Mouse (Mus musculus): ENCODE data around the gene Tmed9. TPM values are rescaled to one million over a fixed set of nuclear protein-coding genes. Genes with fewer than 3 reads are reported as not detected.

The Tmed9 gene
- polyA plus RNA-seq (2014; fragmentation: Illumina TruSeq; extraction: RNeasy Lipid Tissue Mini Kit (QIAGEN cat#74804)) = 84.6 TPM

GRCm38 (mm10) chr13:55573432-55573831 is at the start of gene Tmed9:
Gene Tmed9, plus strand, starts transcription at chr13:55573732.

GRCm38 (mm10) chr13:55529198-55529915 is 44.2 kb upstream of the Tmed9 start, which contains the start of gene Dok3:
Gene Dok3, minus strand, starts transcription at chr13:55529296.

GRCm38 (mm10) chr13:55536194-55537175 is 37.0 kb upstream of the Tmed9 start, which contains the start of gene Ddx41:
Gene Ddx41, minus strand, starts transcription at chr13:55536658.

GRCm38 (mm10) chr13:55571027-55571751 is 2.3 kb upstream of the Tmed9 start, which contains the start of gene Fam193b:
Gene Fam193b, minus strand, starts transcription at chr13:55571120.

GRCm38 (mm10) chr13:55599566-55600540 is 26.3 kb downstream of the Tmed9 start, which contains the start of gene B4galt7:
Gene B4galt7, plus strand, starts transcription at chr13:55599896.

GRCm38 (mm10) chr13:55622649-55623541 is 49.4 kb downstream of the Tmed9 start, which contains the start of gene Caml:
Gene Caml, plus strand, starts transcription at chr13:55623005.

GRCm38 (mm10) chr13:55634639-55635127 is 61.2 kb downstream of the Tmed9 start, which contains the start of gene Ddx46:
Gene Ddx46, plus strand, starts transcription at chr13:55635027.

Other genes with a start within 250 kb of the Tmed9 start
- 0.68 TPM for gene Mxd3, start 243.9 kb upstream of the Tmed9 start, polyA plus RNA-seq (2014; fragmentation: Illumina TruSeq; extraction: RNeasy Lipid Tissue Mini Kit (QIAGEN cat#74804))
- 34.2 TPM for gene Lman2, start 210.9 kb upstream of the Tmed9 start, polyA plus RNA-seq (2014; fragmentation: Illumina TruSeq; extraction: RNeasy Lipid Tissue Mini Kit (QIAGEN cat#74804))
- gene Rgs14, start 204.0 kb upstream of the Tmed9 start, polyA plus RNA-seq (2014; fragmentation: Illumina TruSeq; extraction: RNeasy Lipid Tissue Mini Kit (QIAGEN cat#74804)) = not detected
- not detected for gene Slc34a1, start 175.5 kb upstream of the Tmed9 start, polyA plus RNA-seq (2014; fragmentation: Illumina TruSeq; extraction: RNeasy Lipid Tissue Mini Kit (QIAGEN cat#74804))
- gene Pfn3, start 158.5 kb upstream of the Tmed9 start, polyA plus RNA-seq (2014; fragmentation: Illumina TruSeq; extraction: RNeasy Lipid Tissue Mini Kit (QIAGEN cat#74804)) = not detected
- gene F12, start 146.9 kb upstream of the Tmed9 start, polyA plus RNA-seq (2014; fragmentation: Illumina TruSeq; extraction: RNeasy Lipid Tissue Mini Kit (QIAGEN cat#74804)) = not detected
- gene Grk6, start 128.7 kb upstream of the Tmed9 start, polyA plus RNA-seq (2014; fragmentation: Illumina TruSeq; extraction: RNeasy Lipid Tissue Mini Kit (QIAGEN cat#74804)) = 4.1 TPM
- gene Prr7, start 109.5 kb upstream of the Tmed9 start, polyA plus RNA-seq (2014; fragmentation: Illumina TruSeq; extraction: RNeasy Lipid Tissue Mini Kit (QIAGEN cat#74804)) = not detected
- gene Dbn1, start 85.6 kb upstream of the Tmed9 start, polyA plus RNA-seq (2014; fragmentation: Illumina TruSeq; extraction: RNeasy Lipid Tissue Mini Kit (QIAGEN cat#74804)) = 3.1 TPM
- gene Pdlim7, start 60.1 kb upstream of the Tmed9 start, polyA plus RNA-seq (2014; fragmentation: Illumina TruSeq; extraction: RNeasy Lipid Tissue Mini Kit (QIAGEN cat#74804)) = 0.43 TPM
- gene Dok3, start 44.4 kb upstream of the Tmed9 start, polyA plus RNA-seq (2014; fragmentation: Illumina TruSeq; extraction: RNeasy Lipid Tissue Mini Kit (QIAGEN cat#74804)) = not detected
- 2.7 TPM for gene Ddx41, start 37.1 kb upstream of the Tmed9 start, polyA plus RNA-seq (2014; fragmentation: Illumina TruSeq; extraction: RNeasy Lipid Tissue Mini Kit (QIAGEN cat#74804))
- gene Fam193b, start 2.6 kb upstream of the Tmed9 start, polyA plus RNA-seq (2014; fragmentation: Illumina TruSeq; extraction: RNeasy Lipid Tissue Mini Kit (QIAGEN cat#74804)) = 4.6 TPM
- gene B4galt7, start 26.2 kb downstream of the Tmed9 start, polyA plus RNA-seq (2014; fragmentation: Illumina TruSeq; extraction: RNeasy Lipid Tissue Mini Kit (QIAGEN cat#74804)) = 1.7 TPM
- gene Caml, start 49.3 kb downstream of the Tmed9 start, polyA plus RNA-seq (2014; fragmentation: Illumina TruSeq; extraction: RNeasy Lipid Tissue Mini Kit (QIAGEN cat#74804)) = 59.7 TPM
- 86.1 TPM for gene Ddx46, start 61.3 kb downstream of the Tmed9 start, polyA plus RNA-seq (2014; fragmentation: Illumina TruSeq; extraction: RNeasy Lipid Tissue Mini Kit (QIAGEN cat#74804))
- 208 TPM for gene B230219D22Rik, start 119.4 kb downstream of the Tmed9 start, polyA plus RNA-seq (2014; fragmentation: Illumina TruSeq; extraction: RNeasy Lipid Tissue Mini Kit (QIAGEN cat#74804))
- 112 TPM for gene Txndc15, start 140.9 kb downstream of the Tmed9 start, polyA plus RNA-seq (2014; fragmentation: Illumina TruSeq; extraction: RNeasy Lipid Tissue Mini Kit (QIAGEN cat#74804))
- 14.5 TPM for gene Pcbd2, start 153.6 kb downstream of the Tmed9 start, polyA plus RNA-seq (2014; fragmentation: Illumina TruSeq; extraction: RNeasy Lipid Tissue Mini Kit (QIAGEN cat#74804))
- not detected for gene Catsper3, start 210.8 kb downstream of the Tmed9 start, polyA plus RNA-seq (2014; fragmentation: Illumina TruSeq; extraction: RNeasy Lipid Tissue Mini Kit (QIAGEN cat#74804))

All from ovary, adult 10 weeks (tissue).